Mouse (Mus musculus) intestine, embryonic 16.5 days (tissue): ENCODE data around the gene Setd6. TPM values are rescaled to one million over a fixed set of nuclear protein-coding genes. Genes with fewer than 3 reads are reported as not detected.

Source experiments
- ATAC-seq: fragments of 200-750 bp; cut with Nextera tagmentation; 2 replicates; pipeline ENCODE4 v1.8.0; 2017; ENCODE audit warnings: moderate TSS enrichment, moderate library complexity
- H3K27ac ChIP-seq: fragments of 300-500 bp; sonication (generic); 2 replicates; pipeline ENCODE4 v1.5.1; 2014; ENCODE audit warnings: mild to moderate bottlenecking, low read length
- H3K27me3 ChIP-seq: fragments of 300-500 bp; sonication (generic); replicated peaks from 2 replicates; pipeline ENCODE4 v1.6.1; 2014; ENCODE audit warnings: low read length, control low read depth, mixed read lengths; ENCODE audit not compliant: control insufficient read depth, insufficient read depth
- H3K36me3 ChIP-seq: fragments of 300-500 bp; sonication (generic); 2 replicates; pipeline ENCODE4 v1.6.1; 2014; ENCODE audit warnings: low read length, control low read depth; ENCODE audit not compliant: control insufficient read depth, insufficient read depth
- H3K4me1 ChIP-seq: fragments of 300-500 bp; sonication (generic); 2 replicates; pipeline ENCODE4 v1.6.1; 2014; ENCODE audit warnings: low read length, control low read depth, mixed read lengths; ENCODE audit not compliant: control insufficient read depth, insufficient read depth
- H3K4me2 ChIP-seq: fragments of 300-500 bp; sonication (generic); 2 replicates; pipeline ENCODE4 v1.6.1; 2014; ENCODE audit warnings: low read depth, low read length, control low read depth
- H3K4me3 ChIP-seq: fragments of 300-500 bp; sonication (generic); 2 replicates; pipeline ENCODE4 v1.5.1; 2014; ENCODE audit warnings: mild to moderate bottlenecking, low read length
- H3K9ac ChIP-seq: fragments of 300-500 bp; sonication (generic); 2 replicates; pipeline ENCODE4 v1.6.1; 2014; ENCODE audit warnings: low read depth, low read length
- H3K9me3 ChIP-seq: fragments of 300-500 bp; sonication (generic); 2 replicates; pipeline ENCODE4 v1.6.1; 2016; ENCODE audit warnings: low read length, control low read depth; ENCODE audit not compliant: control insufficient read depth
- WGBS: fragments of 180-500 bp; shearing (Covaris S2); extraction: QIAGEN DNeasy Blood & Tissue Kit; methylation state at CpG from one replicate; pipeline ENCODE4 v1.1.7; 2014; 5-methylcytosine and 5-hydroxymethylcytosine counted together
- polyA plus RNA-seq: library from polyadenylated mRNA; unstranded; fragments of >200 nt; fragmentation: Nextera tagmentation; extraction: Ambion mirVana; gene quantifications from 2 replicates; pipeline ENCODE4 v1.2.1, GENCODE M21; 2015

The Setd6 gene
- polyA plus RNA-seq, result 16.1 and 18.4 TPM in 2 replicates

- Histone ChIP-seq H3K9me3 (no peaks in the 10 kb centered on the region), H3K27ac (peak within 1 kb of the TSS; percentile 72), H3K27me3 (no peaks in the 10 kb centered on the region), H3K9ac (peak within 1 kb of the TSS; percentile 89), H3K4me3 (peak within 1 kb of the TSS; percentile 96), H3K4me2 (peak within 1 kb of the TSS; percentile 87), H3K4me1 (peaks cover 17% of the 10 kb centered on the region), H3K36me3 (peaks cover 9% of the 10 kb centered on the region; the same call in 1 of the 2 replicates)
- peak; percentile 92 for ATAC-seq
- under 1% methylated on average over 75 of the region's 79 CpGs for WGBS
Observed at GRCm38 (mm10) chr8:95715676-95716531, at the start of gene Setd6. Setd6 (plus strand) TSS chr8:95715881.

DNA sequence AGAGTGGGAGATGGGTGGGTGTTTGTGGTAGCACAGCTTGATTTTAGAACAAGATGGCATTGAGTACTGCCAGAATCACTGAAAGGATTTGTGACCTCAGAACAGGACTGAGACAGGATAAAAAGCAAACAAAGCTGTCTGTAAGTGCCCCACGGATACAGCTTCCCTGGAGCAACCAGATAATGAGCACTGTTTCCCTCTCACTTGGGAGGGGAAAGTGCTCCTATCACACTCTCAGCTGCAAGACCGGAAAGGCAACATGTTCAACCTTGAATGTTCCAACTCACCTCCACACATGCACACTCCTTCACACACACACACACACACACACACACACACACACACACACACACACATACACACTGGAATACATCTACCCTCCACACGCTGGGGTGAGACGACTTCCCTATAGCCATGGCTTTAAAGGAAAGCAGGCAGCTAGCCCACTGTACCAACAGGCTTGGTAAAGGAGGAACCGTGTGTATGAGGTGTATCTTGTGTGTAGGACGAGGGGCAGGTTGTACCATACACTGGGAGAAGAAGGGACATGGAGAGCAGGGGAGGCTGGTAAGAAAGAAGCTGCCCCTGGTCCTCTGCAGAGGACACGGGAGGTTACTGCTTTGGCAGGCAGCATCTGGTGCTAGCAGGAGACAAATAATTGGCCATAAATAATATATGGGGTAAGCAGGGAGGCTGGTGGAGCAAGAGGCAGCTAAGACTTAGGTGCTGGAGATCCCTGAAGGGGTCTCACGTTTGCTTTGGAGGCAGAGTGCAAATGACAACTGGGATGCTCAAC is 47.3 kb upstream of the Setd6 start:
- H3K27ac ChIP-seq, result no peak overlapping the region
- peak; percentile 60; the same call in 1 of the 2 replicates for ATAC-seq
- 48% methylated on average over 8 of the region's 8 CpGs for WGBS
- H3K36me3 ChIP-seq, result no peaks in the 10 kb centered on the region
- H3K4me3 ChIP-seq, result no peak overlapping the region
- no peaks in the 10 kb centered on the region for H3K27me3 ChIP-seq
- no peak overlapping the region for H3K4me2 ChIP-seq
- H3K9ac ChIP-seq, result no peak overlapping the region
- no peaks in the 10 kb centered on the region for H3K9me3 ChIP-seq
- H3K4me1 ChIP-seq, result peaks cover 10% of the 10 kb centered on the region

DNA sequence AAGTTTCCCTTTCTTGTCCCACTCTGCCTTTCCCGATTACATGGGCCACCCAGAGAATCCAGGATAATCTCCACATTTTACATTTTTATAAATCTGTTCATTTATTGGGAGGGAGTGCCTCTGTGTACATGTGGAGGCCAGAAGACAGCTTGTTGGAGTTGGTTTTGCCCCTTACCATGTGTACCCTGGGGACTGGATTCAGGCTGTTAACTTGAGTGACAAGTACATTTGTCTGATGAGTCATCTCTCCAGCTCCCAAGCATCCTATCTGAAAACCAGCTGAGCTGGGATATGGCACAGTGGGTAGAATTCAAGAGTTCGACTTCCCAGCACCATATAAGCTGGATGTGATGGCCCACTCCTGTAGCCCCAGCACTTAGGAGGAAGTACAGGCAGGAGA is 45.7 kb upstream of the Setd6 start:
- Histone ChIP-seq H3K27ac (no peak overlapping the region), H3K36me3 (no peaks in the 10 kb centered on the region), H3K9me3 (no peaks in the 10 kb centered on the region), H3K4me2 (no peak overlapping the region), H3K27me3 (peaks cover 3% of the 10 kb centered on the region; the same call in 1 of the 2 replicates), H3K4me3 (no peak overlapping the region), H3K4me1 (peaks cover 10% of the 10 kb centered on the region), H3K9ac (no peak overlapping the region)
- 88% methylated on average over 2 of the region's 2 CpGs for WGBS
- ATAC-seq, result no peak

DNA sequence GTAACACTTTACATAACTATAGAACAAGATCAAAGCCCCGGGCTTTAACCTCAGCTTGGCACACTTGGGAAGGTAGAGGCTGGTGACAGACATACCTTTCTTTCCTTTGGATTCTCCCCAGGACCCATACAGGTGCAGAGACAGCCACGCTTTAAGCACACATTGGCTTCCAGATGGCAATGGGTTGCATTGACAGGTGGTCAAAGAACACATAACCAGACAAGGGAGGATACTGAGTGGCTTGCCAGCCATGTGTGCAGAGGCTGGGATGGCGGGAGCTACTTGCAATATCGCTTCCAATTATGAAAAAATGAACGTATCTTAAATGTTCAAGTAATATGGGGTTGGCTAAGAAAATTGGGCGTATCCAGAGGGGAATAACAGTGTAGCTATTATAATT is 43.8 kb upstream of the Setd6 start:
- Histone ChIP-seq H3K4me3 (no peak overlapping the region), H3K27me3 (peaks cover 19% of the 10 kb centered on the region), H3K36me3 (no peaks in the 10 kb centered on the region), H3K4me1 (peaks cover 9% of the 10 kb centered on the region), H3K27ac (no peak overlapping the region), H3K4me2 (no peak overlapping the region), H3K9me3 (no peaks in the 10 kb centered on the region), H3K9ac (no peak overlapping the region)
- WGBS, result 90% methylated on average over 6 of the region's 6 CpGs
- ATAC-seq, result no peak

DNA sequence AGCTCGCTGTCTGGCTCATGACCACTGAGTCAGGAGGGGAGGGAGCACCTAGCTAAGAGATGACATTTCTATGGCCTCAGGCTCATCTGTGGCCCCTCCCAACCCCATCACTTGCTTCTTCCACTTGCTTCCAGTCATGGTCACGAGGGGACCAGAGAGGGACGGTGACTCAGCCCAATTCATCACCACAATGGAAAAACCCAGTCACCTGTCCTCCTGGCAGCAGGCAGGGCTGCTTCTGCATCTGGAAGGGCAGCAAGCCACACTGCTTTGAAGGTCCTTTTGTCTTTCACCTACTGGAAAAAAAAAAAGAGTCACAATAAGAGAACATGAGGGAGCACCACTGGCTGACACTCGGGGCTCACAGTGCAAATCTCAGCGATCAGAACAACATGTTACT is 42.9 kb upstream of the Setd6 start:
- Histone ChIP-seq H3K9ac (no peak overlapping the region), H3K27me3 (peaks cover 27% of the 10 kb centered on the region), H3K4me3 (no peak overlapping the region), H3K4me1 (peaks cover 5% of the 10 kb centered on the region; the same call in 1 of the 2 replicates), H3K9me3 (no peaks in the 10 kb centered on the region), H3K27ac (no peak overlapping the region), H3K4me2 (no peak overlapping the region), H3K36me3 (no peaks in the 10 kb centered on the region)
- no peak for ATAC-seq
- 70% methylated on average over 5 of the region's 5 CpGs for WGBS

DNA sequence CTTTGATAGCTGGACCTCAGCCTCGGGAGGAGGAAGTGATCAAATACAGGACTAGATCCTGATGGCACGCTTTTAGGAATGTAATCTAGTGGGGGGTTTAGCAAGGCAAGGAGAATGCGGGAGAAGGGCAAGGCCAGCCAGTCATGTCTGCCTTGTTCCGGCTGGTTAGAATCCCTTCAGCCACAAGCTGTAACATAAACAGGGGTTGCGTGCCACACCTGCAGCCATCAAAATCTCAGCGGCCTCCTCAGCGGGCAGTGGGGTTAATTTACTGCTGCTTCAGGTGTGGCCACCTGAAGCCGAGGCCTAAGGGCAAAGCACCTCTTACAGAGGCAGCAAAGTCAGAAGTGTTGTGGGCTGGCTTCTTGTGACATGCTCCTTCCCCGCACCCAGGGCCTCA is 39.0 kb upstream of the Setd6 start, which contains the start of gene Ndrg4:
Gene Ndrg4, plus strand, starts transcription at position 350 of the 400 bp plus-strand sequence.
- H3K27me3 ChIP-seq, result peaks cover 52% of the 10 kb centered on the region
- no peaks in the 10 kb centered on the region for H3K9me3 ChIP-seq
- peak within 1 kb of the TSS; percentile 60 for H3K9ac ChIP-seq
- H3K4me3 ChIP-seq, result peak within 1 kb of the TSS; percentile 59
- no peak within 1 kb of the TSS for H3K27ac ChIP-seq
- peak within 1 kb of the TSS; percentile 98 for H3K4me2 ChIP-seq
- H3K36me3 ChIP-seq, result no peaks in the 10 kb centered on the region
- 36% methylated on average over 9 of the region's 9 CpGs for WGBS
- ATAC-seq, result no peak
- peaks cover 12% of the 10 kb centered on the region for H3K4me1 ChIP-seq

- Histone ChIP-seq H3K9ac (peak overlapping the region; percentile 60), H3K36me3 (no peaks in the 10 kb centered on the region), H3K27me3 (peaks cover 52% of the 10 kb centered on the region), H3K9me3 (no peaks in the 10 kb centered on the region), H3K4me1 (peaks cover 12% of the 10 kb centered on the region), H3K27ac (no peak overlapping the region), H3K4me3 (peak overlapping the region; percentile 59), H3K4me2 (peak overlapping the region; percentile 98)
- WGBS, result 0% methylated on average over 29 of the region's 48 CpGs
- peak; percentile 64 for ATAC-seq
Observed at GRCm38 (mm10) chr8:95677591-95678023, 38.1 kb upstream of the Setd6 start.

GRCm38 (mm10) chr8:95678024-95678611 is 37.6 kb upstream of the Setd6 start:
- peak overlapping the region; percentile 59 for H3K4me3 ChIP-seq
- no peaks in the 10 kb centered on the region for H3K36me3 ChIP-seq
- peaks cover 12% of the 10 kb centered on the region for H3K4me1 ChIP-seq
- peak overlapping the region; percentile 98 for H3K4me2 ChIP-seq
- peaks cover 52% of the 10 kb centered on the region for H3K27me3 ChIP-seq
- ATAC-seq, result peak; percentile 53
- H3K9ac ChIP-seq, result peak overlapping the region; percentile 60
- H3K27ac ChIP-seq, result no peak overlapping the region
- WGBS, result under 1% methylated on average over 66 of the region's 70 CpGs
- no peaks in the 10 kb centered on the region for H3K9me3 ChIP-seq
